Mouse (Mus musculus) kidney, adult 9 months (tissue): ENCODE measurements at regions not wholly inside any gene's neighbourhood (a gene's known extent, or its start where the extent isn't known, plus 50 kb on each side); places are given as distances from the start of the nearest gene placed in this dataset.

ENCODE experiments used
- DNase-seq: peaks from one replicate; pipeline ENCODE4 v3.0.0; 2022

DNA sequence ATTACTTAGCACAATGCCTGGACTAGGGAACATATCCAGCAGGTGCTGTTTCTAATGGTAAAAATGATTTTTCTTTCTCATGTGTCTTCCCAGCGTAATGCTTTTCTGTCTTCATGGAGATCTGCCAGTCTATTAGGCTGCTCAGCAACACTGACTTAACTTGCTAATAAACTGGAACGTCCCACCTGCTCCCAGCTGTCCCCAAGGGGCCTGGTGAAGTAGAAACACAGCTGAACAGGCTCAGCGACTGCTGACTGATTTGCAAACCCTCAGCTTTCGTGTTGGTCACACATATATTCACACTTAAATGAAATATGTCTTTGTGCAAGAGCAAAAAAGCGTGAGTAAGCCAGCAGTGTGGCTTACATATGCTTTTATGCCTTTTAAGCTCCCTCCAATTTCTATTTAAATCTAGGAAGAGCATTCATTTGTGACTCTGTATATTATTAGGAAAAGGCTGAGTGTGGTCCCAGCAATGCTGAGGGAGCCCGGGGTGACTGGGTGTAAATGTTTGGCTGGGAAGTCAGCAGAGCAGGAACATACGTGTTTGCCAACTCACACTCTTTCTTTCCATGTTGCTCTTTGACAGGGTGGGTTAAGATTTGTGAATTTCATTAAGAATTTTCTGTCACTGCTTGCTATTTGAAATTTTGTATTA, 146.7 kb upstream of the Rgmb start:
- no peak for DNase-seq

DNA sequence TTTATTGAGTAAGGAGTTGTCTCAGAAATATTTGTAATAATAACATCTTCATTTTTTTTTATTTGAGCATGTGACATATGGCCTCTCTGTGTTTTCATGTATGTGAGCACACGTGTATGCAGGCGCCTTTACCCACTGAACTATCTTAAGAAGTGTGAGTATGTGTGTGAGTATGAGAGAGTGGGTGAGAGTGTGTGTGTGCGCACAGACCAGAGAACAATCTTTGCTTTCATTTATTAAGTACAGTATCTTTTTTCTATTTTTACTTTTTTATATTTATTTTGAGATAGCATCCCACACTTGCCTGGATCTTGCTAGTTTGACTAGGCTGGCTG, 140.5 kb upstream of the Rgmb start:
- DNase-seq = no peak

DNA sequence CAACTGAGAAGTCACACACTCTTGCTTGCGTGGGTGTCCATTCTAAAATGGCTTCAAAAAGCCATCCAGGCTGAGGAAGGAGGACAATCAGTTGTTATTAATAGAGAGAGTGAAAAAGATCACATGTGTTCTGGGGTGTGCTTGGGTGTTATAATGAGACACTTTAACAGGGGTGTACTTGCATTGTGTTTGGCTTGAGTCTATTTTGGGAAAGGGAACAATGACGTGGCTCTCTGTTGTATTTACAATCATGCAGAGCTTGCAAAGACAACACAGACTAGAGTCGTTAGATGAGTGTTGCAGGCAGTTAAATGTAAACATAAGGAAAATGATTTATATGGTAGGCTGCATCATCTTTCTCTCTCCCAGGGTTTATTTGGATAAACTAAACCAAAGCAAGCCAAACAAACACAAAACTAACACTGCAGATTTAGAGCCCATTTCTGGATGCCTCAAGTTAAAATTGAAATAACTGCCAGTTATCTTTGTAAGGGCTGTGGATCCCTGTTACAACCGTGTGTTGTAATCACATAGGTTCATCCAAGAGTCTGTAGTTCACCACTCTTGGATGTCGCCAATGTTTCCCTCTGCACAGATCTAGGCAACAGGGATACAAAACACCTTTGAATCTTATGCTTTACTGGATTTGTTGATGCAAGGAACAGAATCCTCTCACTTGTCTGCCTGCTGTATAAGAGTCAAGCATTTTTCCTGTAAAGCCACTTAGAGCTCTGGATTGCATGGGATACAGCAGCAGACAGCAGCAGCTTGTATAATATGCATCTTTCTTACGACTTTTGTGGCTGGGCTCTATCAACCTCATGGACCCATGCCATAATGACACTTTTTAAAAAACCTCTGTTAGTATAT, 139.9 kb upstream of the Rgmb start:
- no peak for DNase-seq

DNA sequence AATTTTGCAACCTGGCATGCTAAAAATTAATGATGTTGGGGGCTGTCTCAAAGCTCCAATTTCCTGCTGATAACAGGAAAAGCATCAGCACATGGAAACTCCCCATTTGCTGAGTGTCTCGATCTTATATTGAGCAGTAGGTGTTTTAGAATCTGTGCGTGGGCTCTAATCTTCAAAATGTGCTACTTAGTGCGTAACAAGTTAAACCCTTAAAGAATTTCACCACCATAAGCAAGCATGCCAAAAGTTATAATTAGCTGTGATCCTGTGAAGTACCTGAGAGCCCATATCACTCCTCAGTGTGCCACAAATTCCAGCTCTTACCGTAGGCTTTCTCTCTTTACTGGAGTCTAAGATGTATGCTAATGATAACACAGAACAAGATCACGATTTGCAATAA, 137.5 kb upstream of the Rgmb start:
- no peak for DNase-seq

DNA sequence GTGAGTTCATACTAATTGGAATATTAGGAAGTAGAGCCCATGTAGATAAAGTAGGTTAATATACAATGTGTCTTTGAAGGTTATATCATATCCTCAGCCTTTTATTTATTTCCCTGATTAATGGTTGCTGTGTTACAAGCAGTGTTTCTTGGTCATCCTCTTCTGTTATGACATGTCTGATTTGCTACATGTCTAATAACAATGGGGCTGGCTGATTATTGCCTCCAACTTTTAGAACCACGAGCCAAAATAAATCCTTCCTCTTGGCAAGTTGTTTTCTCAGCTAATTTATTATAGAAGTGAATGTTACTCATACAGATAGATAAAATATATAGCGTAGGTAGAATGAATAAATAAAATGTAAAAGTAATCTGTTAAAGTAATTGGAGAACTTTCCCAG, 124.8 kb upstream of the Rgmb start:
- DNase-seq = no peak

DNA sequence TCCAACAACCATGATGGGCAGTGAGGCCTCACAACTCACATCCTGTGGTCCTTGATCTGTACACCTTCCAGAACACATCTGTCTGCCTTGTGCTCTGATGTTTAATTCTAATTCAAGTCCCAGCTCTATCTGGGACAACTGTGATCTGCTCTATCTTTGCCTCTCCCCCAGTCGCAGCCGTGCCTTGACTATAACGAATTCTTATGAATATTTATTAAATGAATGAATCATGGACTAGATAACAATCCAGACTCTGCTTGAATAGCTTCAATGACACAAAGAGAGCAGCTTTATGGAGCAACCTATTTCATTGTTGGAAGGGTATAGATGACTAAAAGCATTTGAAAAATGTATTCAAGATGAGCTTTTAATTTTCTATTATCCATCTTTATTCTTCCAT, 120.8 kb upstream of the Rgmb start:
- DNase-seq = no peak

DNA sequence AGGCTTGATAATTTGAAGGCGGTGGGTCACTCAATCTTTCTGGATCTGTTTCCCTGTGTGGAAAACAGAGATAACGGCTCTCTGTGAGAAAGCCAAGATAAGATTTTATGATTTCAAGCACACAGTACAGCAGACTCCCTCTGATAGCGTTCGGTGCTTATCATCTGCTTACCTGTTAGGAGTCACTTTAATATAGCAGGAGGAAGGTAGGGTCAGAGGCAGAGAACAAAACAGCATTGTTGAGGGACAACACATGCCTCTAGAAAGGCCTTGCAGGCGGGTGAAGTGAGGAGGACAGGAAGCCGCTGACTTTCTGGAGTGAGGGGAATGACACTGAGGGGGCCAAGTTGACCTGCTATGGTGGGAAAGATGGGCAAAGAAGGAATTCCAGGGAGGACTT, 118.9 kb upstream of the Rgmb start:
- DNase-seq = no peak

DNA sequence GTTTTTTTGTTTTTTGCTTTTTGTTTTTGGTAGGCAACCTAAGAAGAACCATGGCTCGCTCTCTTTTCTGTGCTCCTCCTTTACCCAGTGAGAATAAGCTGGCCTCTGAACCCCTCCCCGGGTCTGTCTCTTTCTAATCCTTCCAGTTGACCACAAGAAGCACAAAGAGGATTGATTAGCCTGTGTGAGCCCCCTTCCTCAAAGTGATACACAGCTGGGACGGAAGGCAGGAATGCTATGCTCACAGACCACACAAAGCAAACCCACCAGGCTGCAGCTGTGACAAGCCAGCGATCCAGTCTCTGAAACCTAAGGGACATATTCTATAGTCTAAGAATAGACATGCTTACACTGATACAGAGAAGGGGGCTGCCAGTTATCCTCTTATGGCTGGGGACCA, 111.5 kb upstream of the Rgmb start:
- no peak for DNase-seq

DNA sequence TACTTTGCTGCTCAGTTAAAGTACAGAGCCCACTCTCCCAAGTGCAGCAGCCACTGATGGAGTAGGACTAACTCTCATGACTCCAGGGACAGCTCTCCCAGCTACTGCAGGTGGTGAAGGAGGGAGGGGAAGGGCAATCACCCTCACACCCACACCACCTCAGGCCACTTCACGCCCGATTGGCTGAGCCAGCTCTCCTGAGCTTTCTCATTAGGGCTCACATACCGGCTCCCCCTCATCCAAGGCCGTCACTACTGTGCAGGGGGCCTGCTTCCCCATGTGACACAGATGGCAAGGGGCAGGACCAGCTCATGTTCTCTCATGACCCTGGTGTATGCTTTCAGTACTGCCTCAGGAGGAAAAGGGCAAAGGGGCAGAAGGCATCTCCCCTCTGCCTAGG, 87.8 kb upstream of the Rgmb start:
- DNase-seq = no peak

DNA sequence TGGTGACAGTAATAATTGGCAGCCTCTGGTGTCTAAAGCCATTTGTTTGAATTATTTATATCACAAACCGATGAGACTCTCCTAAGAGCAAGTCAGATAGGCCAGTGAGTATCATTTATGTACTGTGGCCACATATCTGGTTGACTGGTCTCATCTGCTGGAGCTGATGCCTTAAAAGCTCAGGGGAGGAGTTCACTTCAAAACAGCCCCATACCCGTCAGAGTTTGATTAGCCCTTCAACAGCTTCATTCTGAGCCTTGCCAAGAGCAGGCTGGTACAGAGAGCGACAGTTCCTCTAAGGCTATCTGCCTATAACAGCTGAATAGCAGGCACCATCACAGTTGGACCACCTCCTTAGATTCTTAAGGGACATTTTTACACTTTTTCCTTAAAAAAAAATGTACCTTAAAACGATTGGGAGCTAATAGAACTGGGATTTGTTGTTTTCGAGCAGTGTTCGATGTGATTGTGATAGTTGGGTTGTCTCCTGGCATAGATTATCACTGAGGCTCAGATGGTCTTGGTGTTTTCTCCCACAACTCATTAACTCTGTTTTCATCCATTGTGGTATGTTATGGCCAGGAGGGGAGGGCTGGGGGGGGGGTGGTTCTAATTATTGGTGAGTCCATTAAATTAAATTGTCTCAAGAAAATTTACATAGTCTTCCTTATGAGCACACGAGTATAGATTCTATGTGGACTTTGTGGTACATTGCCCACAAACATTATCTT, 68.0 kb upstream of the Rgmb start:
- no peak for DNase-seq

DNA sequence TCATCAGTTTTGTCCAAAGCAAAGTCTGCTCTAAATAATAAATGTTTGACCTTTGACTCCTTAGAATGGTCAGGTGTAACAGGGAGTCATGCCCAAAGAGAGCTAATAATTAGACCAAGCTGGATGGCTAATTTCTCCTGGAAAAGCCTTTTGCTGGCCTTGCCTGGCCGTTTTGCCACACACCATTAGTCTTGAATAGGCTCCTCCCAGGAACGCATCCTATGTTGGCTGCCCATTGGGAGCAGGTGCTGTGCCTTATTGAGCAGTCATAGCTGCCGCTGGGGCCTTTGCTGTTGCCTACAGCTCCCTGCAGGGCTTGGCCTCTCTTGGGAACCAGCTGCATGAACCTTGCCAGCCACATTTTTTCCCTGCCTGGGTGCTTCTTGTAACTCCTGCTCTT, 65.1 kb upstream of the Rgmb start:
- DNase-seq = peak; percentile 81

DNA sequence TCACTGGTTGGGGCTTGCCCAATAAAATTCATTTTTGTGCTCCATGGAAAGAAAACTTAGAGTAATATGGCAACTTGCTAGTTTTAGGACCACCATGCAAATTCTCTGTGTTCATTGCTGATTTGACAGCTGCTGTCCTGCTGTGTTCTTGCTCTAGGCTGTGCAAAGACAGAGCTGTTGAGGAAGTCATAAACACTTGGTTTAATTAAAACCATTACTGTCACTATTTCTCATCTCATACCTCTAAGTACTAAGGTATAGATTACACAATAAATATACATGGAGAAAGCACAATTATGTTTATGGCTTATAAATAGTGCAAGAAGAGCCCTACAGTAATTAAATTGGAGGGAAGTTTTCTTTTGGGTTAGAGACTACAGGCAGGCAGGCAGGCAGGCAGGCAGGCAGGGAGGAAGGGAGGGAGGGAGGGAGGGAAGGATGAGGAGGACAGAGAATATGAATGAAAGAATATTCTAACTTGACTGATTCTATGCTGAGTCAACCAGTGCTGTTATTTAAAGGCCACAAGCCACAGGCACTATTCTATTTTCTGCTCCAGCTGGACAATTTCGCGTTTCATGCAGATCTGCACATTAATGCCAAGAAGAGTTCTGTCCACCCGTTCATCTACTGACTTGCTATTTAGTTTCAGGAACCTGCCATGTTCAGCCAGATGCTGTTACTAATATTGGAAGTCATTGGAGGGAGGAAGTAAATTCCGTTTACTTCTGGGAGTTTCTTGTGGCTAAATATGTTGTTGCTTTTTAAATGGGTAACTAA, 61.2 kb upstream of the Rgmb start:
- no peak for DNase-seq

DNA sequence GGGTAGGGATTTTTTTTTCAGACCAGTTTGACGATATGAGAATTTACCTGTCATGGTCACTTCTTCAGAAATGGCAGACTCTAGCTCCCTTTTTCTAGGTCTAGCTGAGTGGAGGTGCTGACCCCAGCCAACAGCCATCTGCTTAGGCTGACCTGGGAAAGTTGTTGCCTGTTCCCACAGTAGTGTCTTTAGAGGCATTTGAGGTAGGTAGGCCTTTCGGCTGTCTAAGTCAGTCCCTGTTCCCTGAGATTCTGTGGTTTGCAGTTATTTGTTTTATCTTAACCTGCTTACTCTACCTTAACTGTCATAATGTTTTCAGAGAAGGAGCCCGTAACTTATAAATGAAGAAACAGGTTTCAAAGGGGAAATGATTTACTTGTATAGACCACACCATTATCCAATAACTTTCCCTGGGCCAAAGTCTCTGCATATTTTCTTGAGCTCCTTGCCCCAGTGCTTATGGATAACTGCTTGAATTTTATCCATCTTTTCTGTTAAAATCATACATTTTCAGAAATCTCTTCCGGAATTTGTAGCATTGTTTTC, 59.8 kb upstream of the Rgmb start:
- peak; percentile 66 for DNase-seq

DNA sequence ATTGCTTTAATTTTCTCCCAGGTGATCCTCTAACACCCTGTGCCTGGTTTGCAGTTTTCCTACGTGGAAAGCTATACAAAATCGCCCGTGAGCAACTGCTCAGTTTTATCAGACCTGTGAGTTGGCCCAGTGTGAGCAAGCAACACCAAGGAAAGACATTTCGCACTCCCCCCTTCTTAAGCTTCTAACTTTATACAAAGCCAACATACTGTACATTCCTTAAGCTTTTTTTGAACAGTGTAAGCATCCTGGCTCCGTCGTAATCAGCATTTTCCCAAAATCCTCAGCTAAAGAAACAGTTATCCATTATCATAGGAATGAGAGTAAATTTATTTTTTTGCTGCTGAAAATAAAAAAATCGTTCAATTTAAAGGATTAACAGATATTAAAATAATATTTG, 52.0 kb upstream of the Rgmb start:
- no peak for DNase-seq

DNA sequence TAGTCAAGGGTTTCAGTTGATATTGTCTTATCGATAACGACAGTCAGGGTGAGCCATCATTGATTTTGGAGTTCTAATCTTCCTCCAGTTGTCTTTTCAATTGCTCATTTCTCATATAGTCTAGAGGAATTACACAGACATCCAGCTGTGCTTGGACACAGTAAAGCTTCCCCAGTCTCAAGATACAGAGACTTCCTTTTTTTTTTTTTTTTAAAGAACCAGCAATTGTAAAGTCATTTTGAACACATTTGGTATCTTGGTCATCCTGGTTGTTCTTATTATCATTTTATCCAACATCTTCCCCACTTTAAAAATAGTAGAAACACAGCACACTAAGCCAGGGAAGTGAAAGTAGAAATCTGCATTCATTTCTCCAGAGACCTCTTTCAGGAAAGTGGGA, 51.4 kb upstream of the Rgmb start:
- DNase-seq = no peak
